Mouse (Mus musculus) E14TG2a.4 (cell line): ENCODE measurements at regions not wholly inside any gene's neighbourhood (a gene's known extent, or its start where the extent isn't known, plus 50 kb on each side); places are given as distances from the start of the nearest gene placed in this dataset.
A peak's percentile ranks its signal among the peaks of the same experiment; 100 is the strongest.

Experiments
- H3K27me3 ChIP-seq: 2 replicates; pipeline ENCODE4 v1.6.1; 2014; ENCODE audit warnings: low read length, control low read depth; ENCODE audit not compliant: insufficient read depth
- H3K36me3 ChIP-seq: 2 replicates; pipeline ENCODE4 v1.6.1; 2014; ENCODE audit warnings: low read length, control low read depth; ENCODE audit not compliant: insufficient read depth
- H3K4me1 ChIP-seq: replicated peaks from 2 replicates; pipeline ENCODE4 v1.6.1; 2014; ENCODE audit warnings: low read depth, low read length, control low read depth
- H3K4me3 ChIP-seq: replicated peaks from 2 replicates; pipeline ENCODE4 v1.5.1; 2014; ENCODE audit warnings: mild to moderate bottlenecking, low read length
- H3K9me3 ChIP-seq: 2 replicates; pipeline ENCODE4 v1.6.1; 2014; ENCODE audit warnings: low read length, control low read depth
- CTCF ChIP-seq: conservative IDR thresholded peaks from 2 replicates; pipeline ENCODE4 v1.5.1; 2014; ENCODE audit warnings: low read length
- NANOG ChIP-seq: IDR thresholded peaks from 2 replicates; pipeline ENCODE4 v1.6.1; 2014; ENCODE audit warnings: borderline replicate concordance, low read length, mixed read lengths
- POU5F1 ChIP-seq: IDR thresholded peaks from 2 replicates; pipeline ENCODE4 v1.6.1; 2014; ENCODE audit warnings: low read length, borderline replicate concordance

- Histone ChIP-seq H3K9me3 (no peaks in the 10 kb centered on the region), H3K4me3 (no peak overlapping the region), H3K36me3 (no peaks in the 10 kb centered on the region), H3K4me1 (peaks cover 82% of the 10 kb centered on the region), H3K27me3 (no peaks in the 10 kb centered on the region)
- TF ChIP-seq POU5F1 (no peak), CTCF (no peak), NANOG (no peak)
Measured at GRCm38 (mm10) chr5:118316310-118317017, 71.4 kb downstream of the 2410131K14Rik start.

DNA sequence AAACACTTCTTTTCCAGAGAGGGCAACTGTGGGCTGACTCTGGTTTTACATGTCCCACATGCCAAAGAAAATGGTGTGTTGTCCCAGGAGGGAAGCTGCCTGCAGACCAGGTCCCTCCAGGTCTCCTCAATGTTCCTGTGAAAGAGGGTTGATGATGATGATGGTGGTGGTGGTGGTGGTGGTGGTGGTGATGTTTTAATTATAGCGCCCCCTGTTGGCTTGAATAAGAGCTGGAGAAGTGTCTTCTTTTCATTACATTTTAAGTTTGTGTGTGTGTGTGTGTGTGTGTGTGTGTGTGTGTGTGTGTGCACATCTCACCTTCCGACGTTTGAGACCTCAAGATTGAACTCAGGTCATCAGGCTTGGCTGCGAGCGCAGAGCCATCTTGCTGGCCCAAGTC, 73.0 kb downstream of the 2410131K14Rik start:
- Histone ChIP-seq H3K9me3 (no peaks in the 10 kb centered on the region), H3K36me3 (no peaks in the 10 kb centered on the region), H3K4me3 (no peak overlapping the region), H3K4me1 (peaks cover 83% of the 10 kb centered on the region), H3K27me3 (no peaks in the 10 kb centered on the region)
- TF ChIP-seq POU5F1 (no peak), NANOG (no peak), CTCF (no peak; the same call in 1 of the 2 replicates)

- Histone ChIP-seq H3K9me3 (no peaks in the 10 kb centered on the region), H3K27me3 (no peaks in the 10 kb centered on the region), H3K4me3 (peak overlapping the region; percentile 60), H3K4me1 (peaks cover 85% of the 10 kb centered on the region), H3K36me3 (no peaks in the 10 kb centered on the region)
- TF ChIP-seq POU5F1 (no peak), CTCF (no peak), NANOG (no peak)
Measured at GRCm38 (mm10) chr5:118318883-118319282, 73.9 kb downstream of the 2410131K14Rik start.

GRCm38 (mm10) chr5:118321719-118322455, 76.9 kb downstream of the 2410131K14Rik start:
- no peak overlapping the region; the same call in 1 of the 2 replicates for H3K4me3 ChIP-seq
- H3K9me3 ChIP-seq, result peaks cover 15% of the 10 kb centered on the region
- H3K4me1 ChIP-seq, result peaks cover 85% of the 10 kb centered on the region
- no peaks in the 10 kb centered on the region for H3K27me3 ChIP-seq
- TF ChIP-seq NANOG (no peak), POU5F1 (no peak), CTCF (no peak)
- no peaks in the 10 kb centered on the region for H3K36me3 ChIP-seq

- no peak overlapping the region for H3K4me3 ChIP-seq
- H3K4me1 ChIP-seq, result peaks cover 84% of the 10 kb centered on the region
- peaks cover 15% of the 10 kb centered on the region for H3K9me3 ChIP-seq
- peaks cover 2% of the 10 kb centered on the region; the same call in 1 of the 2 replicates for H3K27me3 ChIP-seq
- no peak for TF ChIP-seq POU5F1
- TF ChIP-seq CTCF, result no peak
- TF ChIP-seq NANOG, result no peak
- H3K36me3 ChIP-seq, result no peaks in the 10 kb centered on the region
Measured at GRCm38 (mm10) chr5:118323151-118323550, 78.1 kb downstream of the 2410131K14Rik start.

DNA sequence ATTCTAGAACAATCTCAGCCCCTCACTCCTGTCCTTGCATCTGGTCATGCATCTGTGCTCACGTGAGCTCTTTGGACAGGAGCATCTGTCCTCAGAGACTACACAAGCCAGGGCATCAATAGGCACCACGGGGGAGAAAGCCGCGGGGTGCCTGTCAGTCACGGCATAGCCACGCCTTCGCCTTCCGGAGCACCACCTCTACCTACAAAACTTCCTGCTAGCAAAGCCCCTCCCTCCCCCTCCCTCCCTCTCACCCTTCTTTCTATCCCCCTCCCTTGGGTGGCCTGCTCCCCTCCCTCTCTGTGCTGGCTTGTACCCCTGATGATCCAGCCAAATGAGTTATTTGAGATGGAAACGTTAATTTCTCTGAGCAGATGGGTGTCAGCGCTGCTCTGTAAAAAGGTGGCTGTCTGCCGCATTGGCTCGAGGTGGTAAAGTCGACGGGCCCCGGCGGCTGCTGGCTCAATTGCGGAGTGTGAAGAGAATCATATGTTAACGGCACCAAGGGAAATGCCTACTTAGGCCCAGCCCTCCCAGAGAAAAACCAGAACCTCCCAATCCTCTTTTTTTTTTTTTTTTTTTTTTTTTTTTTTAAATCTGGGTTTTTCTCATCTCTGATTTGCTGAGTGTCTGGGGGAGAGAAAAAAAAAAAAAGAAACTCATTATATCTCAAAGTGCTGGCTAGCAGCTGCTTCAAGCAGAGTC, 82.0 kb downstream of the 2410131K14Rik start:
- Histone ChIP-seq H3K4me1 (peaks cover 82% of the 10 kb centered on the region), H3K4me3 (peak overlapping the region; percentile 56), H3K36me3 (no peaks in the 10 kb centered on the region), H3K9me3 (peaks cover 15% of the 10 kb centered on the region), H3K27me3 (peaks cover 2% of the 10 kb centered on the region; the same call in 1 of the 2 replicates)
- TF ChIP-seq NANOG (no peak), POU5F1 (no peak), CTCF (no peak)

DNA sequence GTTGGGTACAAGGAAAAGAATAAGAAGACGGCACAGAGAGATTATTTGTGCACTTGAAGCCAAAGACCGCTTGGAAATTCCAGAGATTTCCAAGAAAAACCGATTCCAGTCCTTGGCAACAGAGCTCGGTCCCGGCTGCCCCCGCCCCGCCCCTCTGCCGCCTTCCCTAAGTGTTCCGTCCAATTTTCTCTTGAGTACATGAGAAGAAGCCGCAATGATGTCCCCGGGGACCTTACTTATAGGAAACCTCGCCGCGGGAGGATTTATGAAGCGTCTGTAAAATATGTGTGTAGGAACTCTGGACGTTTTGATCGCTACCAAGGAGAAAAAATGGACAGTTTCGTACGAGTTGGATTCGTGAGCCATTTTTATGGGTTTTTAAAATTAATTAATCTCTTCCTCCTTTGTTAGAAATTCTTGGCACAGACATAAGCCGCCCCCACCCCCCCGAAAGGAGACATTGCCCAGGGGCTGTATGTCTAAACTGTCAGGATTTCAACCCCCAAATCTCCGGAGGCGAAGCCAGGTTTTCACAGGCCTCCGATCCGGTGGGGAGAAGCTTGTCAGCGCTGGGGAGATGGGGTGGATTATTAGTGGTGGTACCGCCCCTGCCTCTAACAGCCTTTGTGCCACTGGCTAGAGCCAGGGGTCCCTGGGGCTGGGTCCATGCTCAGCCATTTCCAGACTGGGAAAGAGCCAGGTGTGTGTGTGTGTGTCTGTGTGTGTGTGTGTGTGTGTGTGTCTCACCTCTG, 83.1 kb downstream of the 2410131K14Rik start:
- peaks cover 81% of the 10 kb centered on the region for H3K4me1 ChIP-seq
- H3K4me3 ChIP-seq, result peak overlapping the region; percentile 51
- TF ChIP-seq POU5F1 (no peak), NANOG (no peak), CTCF (no peak)
- no peaks in the 10 kb centered on the region for H3K36me3 ChIP-seq
- peaks cover 8% of the 10 kb centered on the region for H3K27me3 ChIP-seq
- peaks cover 15% of the 10 kb centered on the region for H3K9me3 ChIP-seq

DNA sequence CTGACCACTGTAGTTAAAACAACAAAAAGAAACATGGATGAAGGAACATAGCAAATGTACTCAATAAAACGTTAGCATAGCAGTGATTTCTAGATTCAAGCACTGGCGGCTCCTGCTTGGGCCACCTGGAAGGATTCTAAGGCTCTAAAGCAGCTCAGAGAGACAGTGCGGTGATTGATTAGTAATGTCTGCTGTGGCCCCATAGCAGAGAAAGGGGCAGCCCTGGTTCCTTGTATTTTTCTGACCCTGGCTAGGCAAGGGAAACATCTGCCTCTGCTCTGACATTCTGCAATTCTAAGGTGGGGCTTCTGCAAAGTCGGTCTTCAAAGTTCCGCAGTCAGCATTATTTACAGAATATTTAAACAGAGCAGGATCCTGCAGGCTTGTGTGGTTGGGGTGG, 84.1 kb downstream of the 2410131K14Rik start:
- H3K4me3 ChIP-seq, result no peak overlapping the region
- peaks cover 15% of the 10 kb centered on the region for H3K9me3 ChIP-seq
- no peaks in the 10 kb centered on the region for H3K36me3 ChIP-seq
- TF ChIP-seq CTCF (no peak), NANOG (no peak), POU5F1 (no peak)
- peaks cover 82% of the 10 kb centered on the region for H3K4me1 ChIP-seq
- H3K27me3 ChIP-seq, result peaks cover 8% of the 10 kb centered on the region
